Mouse (Mus musculus) monocyte, adult 59 days (primary cell): ENCODE measurements around the gene Mcmbp. TPM values are rescaled to one million over a fixed set of nuclear protein-coding genes. Genes with fewer than 3 reads are reported as not detected.

Experiments
- total RNA-seq, 2 experiments: library from RNA; stranded (reverse); gene quantifications; one replicate each; pipeline ENCODE4 v1.2.4; 2023

Mcmbp gene
- total RNA-seq, result 100 to 1,000 TPM; 101 to 108 TPM

DNA sequence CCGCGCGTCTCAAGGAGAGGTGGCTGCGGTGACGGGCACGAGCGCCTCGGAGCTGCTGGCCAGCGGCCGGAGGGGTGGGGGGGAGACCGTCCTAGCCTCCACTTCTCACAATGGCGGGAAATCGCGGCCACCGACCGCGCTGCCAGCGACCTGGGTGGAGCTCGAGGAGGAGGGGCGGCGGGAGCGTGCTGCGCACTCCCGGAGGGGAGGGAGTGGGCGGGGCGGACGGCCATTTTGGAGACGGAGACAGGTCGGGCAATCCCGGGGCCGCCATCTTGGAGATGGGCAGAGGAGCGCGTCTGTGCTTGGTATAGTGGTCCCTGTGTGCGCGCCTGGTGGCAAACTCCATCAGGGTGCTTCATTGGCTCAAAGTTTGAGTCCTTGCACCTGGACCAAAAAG lies at the start of gene Mcmbp:
TSS of gene Mcmbp (minus strand) at position 162 of the 400 bp plus-strand sequence.

DNA sequence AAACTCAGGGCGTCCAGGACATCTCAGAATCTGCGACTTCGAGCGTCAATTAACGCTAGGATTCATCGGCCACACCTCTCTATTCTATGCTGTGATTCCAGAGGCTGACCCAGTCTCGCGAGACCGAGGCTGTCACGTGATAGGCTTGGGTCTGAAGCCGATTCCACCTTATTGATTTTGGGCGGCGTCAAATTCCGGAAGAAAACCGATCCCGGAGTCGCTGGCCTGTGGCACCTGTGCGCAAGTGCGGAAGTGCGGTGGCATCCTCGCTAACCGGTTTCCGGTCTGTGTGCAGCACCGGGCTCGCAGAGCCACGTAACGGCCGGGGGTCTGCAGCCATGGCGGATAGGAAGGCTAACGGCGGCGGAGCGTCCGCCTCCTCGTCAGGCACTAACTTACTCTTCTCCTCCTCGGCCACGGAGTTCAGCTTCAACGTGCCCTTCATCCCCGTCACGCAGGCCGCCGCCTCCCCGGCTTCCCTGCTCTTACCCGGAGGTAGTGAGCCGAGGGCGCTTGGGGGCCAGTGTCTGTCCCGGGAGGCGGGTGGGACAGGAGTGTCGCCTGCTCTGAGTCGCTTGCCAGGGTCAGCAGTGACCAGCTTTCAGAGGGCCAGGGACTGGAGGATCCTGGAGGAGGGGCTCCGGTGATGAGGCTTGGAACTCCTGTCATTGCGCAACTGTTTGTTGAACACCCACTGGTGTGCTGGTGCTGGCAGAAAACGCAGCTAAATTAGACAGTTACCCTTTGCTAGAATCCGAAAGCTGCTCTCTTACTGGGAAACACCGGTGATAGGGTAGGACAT lies 4.6 kb upstream of the Mcmbp start, which contains the start of gene Sec23ip:
TSS of gene Sec23ip (plus strand) at position 260 of the 802 bp plus-strand sequence.

Other genes starting within 250 kb of the Mcmbp start
- gene Bag3, start 216.9 kb downstream of the Mcmbp start, total RNA-seq, result 10 to 100 TPM; 41.0 to 47.7 TPM
- 100 to 1,000 TPM in 1 of 2 experiments, 10 to 100 TPM in 1; 97.7 to 102 TPM for gene Inpp5f, start 129.2 kb downstream of the Mcmbp start, total RNA-seq
- 10 to 100 TPM; 39.5 to 43.5 TPM for gene Sec23ip, start 4.4 kb upstream of the Mcmbp start, total RNA-seq